Mouse (Mus musculus): Measurements from ENCODE around the gene Tes.

Gene Tes

GRCm38 (mm10) chr6:17079826-17080225 is 14.9 kb downstream of the Tes start:
- no peak for DNase-seq

- DNase-seq = no peak
These were observed 17.3 kb downstream of the Tes start for GRCm38 (mm10) chr6:17082238-17082637.

- DNase-seq = no peak
These were observed 17.9 kb downstream of the Tes start for GRCm38 (mm10) chr6:17082800-17083199.

- DNase-seq = peak; percentile 90
These were observed 22.5 kb downstream of the Tes start for GRCm38 (mm10) chr6:17087485-17087884.

- no peak for DNase-seq
These were observed 32.4 kb downstream of the Tes start for GRCm38 (mm10) chr6:17097301-17097700.

- no peak for DNase-seq
These were observed 33.6 kb downstream of the Tes start for GRCm38 (mm10) chr6:17098559-17098958.

GRCm38 (mm10) chr6:17099477-17100130 is 34.7 kb downstream of the Tes start:
- no peak for DNase-seq

- DNase-seq = peak; percentile 61
These were observed 40.8 kb downstream of the Tes start for GRCm38 (mm10) chr6:17105714-17106113.

- DNase-seq = no peak
These were observed 41.5 kb downstream of the Tes start for GRCm38 (mm10) chr6:17106493-17106892.

- DNase-seq = no peak
These were observed 44.3 kb downstream of the Tes start for GRCm38 (mm10) chr6:17109204-17109603.

- DNase-seq = peak; percentile 44
These were observed 45.7 kb downstream of the Tes start for GRCm38 (mm10) chr6:17110564-17111100.

- no peak for DNase-seq
These were observed 47.1 kb downstream of the Tes start for GRCm38 (mm10) chr6:17112081-17112480.

- no peak for DNase-seq
These were observed 48.0 kb downstream of the Tes start for GRCm38 (mm10) chr6:17112990-17113389.

- DNase-seq = no peak
These were observed 49.6 kb downstream of the Tes start for GRCm38 (mm10) chr6:17114588-17114987.

GRCm38 (mm10) chr6:17115046-17115790 is 50.3 kb downstream of the Tes start:
- no peak for DNase-seq

- no peak for DNase-seq
These were observed 54.7 kb downstream of the Tes start for GRCm38 (mm10) chr6:17119521-17120232.

- no peak for DNase-seq
These were observed 75.1 kb downstream of the Tes start for GRCm38 (mm10) chr6:17140021-17140420.

GRCm38 (mm10) chr6:17142577-17143359 is 77.8 kb downstream of the Tes start:
- DNase-seq = no peak

- DNase-seq = no peak
These were observed 86.2 kb downstream of the Tes start for GRCm38 (mm10) chr6:17151071-17151715.

GRCm38 (mm10) chr6:17152551-17152950 is 87.6 kb downstream of the Tes start:
- no peak for DNase-seq

Data from kidney, postnatal 10 days (tissue).